Mouse (Mus musculus): ENCODE data around the gene Capn15. TPM values are rescaled to one million over a fixed set of nuclear protein-coding genes. Genes with fewer than 3 reads are reported as not detected.

The Capn15 gene
- total and polyA plus RNA-seq, 3 experiments, result 5.6 to 16.2 TPM; not detected in 1

DNA sequence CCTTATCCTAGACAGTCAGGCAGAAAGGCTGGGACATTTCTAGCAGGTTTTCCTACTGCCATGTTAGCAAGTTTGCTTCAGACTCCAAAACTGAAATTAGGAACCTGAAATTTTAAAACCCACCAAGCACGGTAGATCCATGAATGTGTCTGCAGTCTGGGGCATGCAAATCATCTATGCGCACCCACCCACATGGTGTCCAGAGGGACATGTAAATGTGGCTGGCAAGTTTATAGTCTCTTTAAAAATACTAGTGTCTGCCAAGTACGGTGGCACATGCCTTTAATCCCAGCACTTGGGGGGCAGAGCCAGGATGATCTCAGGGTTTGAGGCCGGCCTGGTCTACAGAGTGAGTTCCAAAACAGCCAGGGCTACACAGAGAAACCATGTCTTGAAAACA is 42.7 kb upstream of the Capn15 start:
- no peak for TF ChIP-seq USF2 (IDR thresholded peaks at IDR 0.05; ENCODE audit: borderline replicate concordance in 1 of 2, insufficient read depth in 1 of 2, low read depth in 1 of 2, low read length in 2 of 2)
- TF ChIP-seq RCOR1 (IDR thresholded peaks at IDR 0.05; ENCODE audit: low read depth, low read length), result no peak
- TF ChIP-seq RAD21 (IDR thresholded peaks at IDR 0.05; ENCODE audit: low read depth, low read length), result no peak
- TF ChIP-seq ZC3H11A (IDR thresholded peaks at IDR 0.05; ENCODE audit: low read depth, low read length), result no peak
- TF ChIP-seq HCFC1 (IDR thresholded peaks at IDR 0.05; ENCODE audit: low read depth, low read length), result no peak
- TF ChIP-seq TBP (IDR thresholded peaks at IDR 0.05; ENCODE audit: low read depth, low read length), result no peak
- TF ChIP-seq GABPA (IDR thresholded peaks at IDR 0.05; ENCODE audit: low read depth, low read length), result no peak
- TF ChIP-seq NRF1 (IDR thresholded peaks at IDR 0.05; ENCODE audit: insufficient read depth, low read depth, low read length, poor library complexity, severe bottlenecking), result no peak
- no peak for TF ChIP-seq POLR2AphosphoS5 (IDR thresholded peaks at IDR 0.05; ENCODE audit: borderline replicate concordance, low read depth, low read length)
- no peak for TF ChIP-seq USF1 (IDR thresholded peaks at IDR 0.05; ENCODE audit: low read depth, low read length)
- no peak for TF ChIP-seq JUND (IDR thresholded peaks at IDR 0.05; ENCODE audit: low read depth, low read length)
- no peak for TF ChIP-seq EP300 (IDR thresholded peaks at IDR 0.05; ENCODE audit: low read depth in 1 of 2, low read length in 2 of 2)
- TF ChIP-seq MAFK (IDR thresholded peaks at IDR 0.05; ENCODE audit: borderline replicate concordance, low read depth, low read length), result no peak
- no peak for TF ChIP-seq SMC3 (IDR thresholded peaks at IDR 0.05; ENCODE audit: low read depth, low read length)
- TF ChIP-seq SIN3A (IDR thresholded peaks at IDR 0.05; ENCODE audit: low read length), result no peak
- no peak for TF ChIP-seq MYC (IDR thresholded peaks at IDR 0.05; ENCODE audit: low read depth, low read length)
- Histone ChIP-seq H3K27ac (ENCODE audit: control insufficient read depth, low read depth, low read length) (no peak overlapping the region), H3K79me2 (ENCODE audit: control insufficient read depth, insufficient read depth, low read length, poor library complexity) (no peaks in the 10 kb centered on the region), H3K36me3 (ENCODE audit: control insufficient read depth in 1 of 2, insufficient read depth in 2 of 2, low read length in 2 of 2) (no peaks in the 10 kb centered on the region; a peak in 2 of 4 replicates), H3K4me1 (ENCODE audit: control insufficient read depth in 1 of 2, insufficient read depth in 2 of 2, low read length in 2 of 2) (no peaks in the 10 kb centered on the region), H3K9me3 (replicated peaks; ENCODE audit: insufficient read depth, low read length) (no peaks in the 10 kb centered on the region), H3K9ac (ENCODE audit: control insufficient read depth, low read depth, low read length, poor library complexity, severe bottlenecking) (no peak overlapping the region), H3K27me3 (ENCODE audit: control insufficient read depth in 1 of 2, insufficient read depth in 2 of 2, low read length in 2 of 2) (no peaks in the 10 kb centered on the region), H3K4me3 (ENCODE audit: control insufficient read depth in 1 of 2, insufficient read depth in 1 of 2, low read depth in 2 of 2, low read length in 2 of 2) (no peak overlapping the region)
- DNase-seq (ENCODE audit: low read depth, low spot score), result no peak

DNA sequence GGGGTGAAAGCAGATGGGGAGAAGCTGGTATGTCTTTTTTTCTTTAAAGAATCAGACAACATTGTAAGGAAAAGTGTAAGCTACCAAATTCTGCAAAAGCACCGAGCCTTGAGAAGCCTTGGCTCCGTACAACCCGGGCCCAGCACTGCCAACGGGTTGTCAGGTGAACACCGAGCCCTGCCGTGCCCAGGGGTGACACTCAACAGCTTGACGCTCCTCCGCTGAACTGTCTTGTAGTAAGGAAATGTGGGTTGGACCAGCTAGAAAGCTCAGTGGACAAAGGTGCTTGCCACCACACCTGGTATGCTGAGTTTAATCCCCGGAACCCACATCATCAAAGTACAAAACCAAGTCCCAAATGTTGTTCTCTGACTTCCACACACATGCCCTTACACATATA is 39.1 kb upstream of the Capn15 start:
- no peak overlapping the region for H3K9ac ChIP-seq (ENCODE audit: control insufficient read depth, low read depth, low read length, poor library complexity, severe bottlenecking)
- TF ChIP-seq POLR2AphosphoS2 (IDR thresholded peaks at IDR 0.05; ENCODE audit: low read length) (no peak), POLR2AphosphoS5 (IDR thresholded peaks at IDR 0.05; ENCODE audit: borderline replicate concordance, low read depth, low read length) (no peak), ZMIZ1 (IDR thresholded peaks at IDR 0.05; ENCODE audit: low read depth, low read length) (no peak)
- no peaks in the 10 kb centered on the region for H3K79me2 ChIP-seq (ENCODE audit: control insufficient read depth, insufficient read depth, low read length, poor library complexity)
- no peak for DNase-seq (ENCODE audit: low read depth, low spot score)
- peaks cover 0 to 4% of the 10 kb centered on the region in 2 experiments; a peak in 2 of 4 replicates for H3K4me1 ChIP-seq (ENCODE audit: control insufficient read depth in 1 of 2, insufficient read depth in 2 of 2, low read length in 2 of 2)
- H3K9me3 ChIP-seq (replicated peaks; ENCODE audit: insufficient read depth, low read length), result no peaks in the 10 kb centered on the region
- H3K27ac ChIP-seq (ENCODE audit: control insufficient read depth, low read depth, low read length), result no peak overlapping the region
- no peak overlapping the region for H3K4me3 ChIP-seq (ENCODE audit: control insufficient read depth in 1 of 2, insufficient read depth in 1 of 2, low read depth in 2 of 2, low read length in 2 of 2)
- H3K36me3 ChIP-seq (ENCODE audit: control insufficient read depth in 1 of 2, insufficient read depth in 2 of 2, low read length in 2 of 2), result peaks cover 0 to 3% of the 10 kb centered on the region in 2 experiments; a peak in 2 of 4 replicates
- no peaks in the 10 kb centered on the region for H3K27me3 ChIP-seq (ENCODE audit: control insufficient read depth in 1 of 2, insufficient read depth in 2 of 2, low read length in 2 of 2)

All from MEL (cell line).